Mouse (Mus musculus): Measurements from ENCODE around the gene Cd164. TPM values are rescaled to one million over a fixed set of nuclear protein-coding genes. Genes with fewer than 3 reads are reported as not detected.

Gene Cd164
- polyA plus RNA-seq (2015; fragmentation: Nextera tagmentation; extraction: Ambion mirVana), result 170 and 184 TPM in 2 replicates

DNA sequence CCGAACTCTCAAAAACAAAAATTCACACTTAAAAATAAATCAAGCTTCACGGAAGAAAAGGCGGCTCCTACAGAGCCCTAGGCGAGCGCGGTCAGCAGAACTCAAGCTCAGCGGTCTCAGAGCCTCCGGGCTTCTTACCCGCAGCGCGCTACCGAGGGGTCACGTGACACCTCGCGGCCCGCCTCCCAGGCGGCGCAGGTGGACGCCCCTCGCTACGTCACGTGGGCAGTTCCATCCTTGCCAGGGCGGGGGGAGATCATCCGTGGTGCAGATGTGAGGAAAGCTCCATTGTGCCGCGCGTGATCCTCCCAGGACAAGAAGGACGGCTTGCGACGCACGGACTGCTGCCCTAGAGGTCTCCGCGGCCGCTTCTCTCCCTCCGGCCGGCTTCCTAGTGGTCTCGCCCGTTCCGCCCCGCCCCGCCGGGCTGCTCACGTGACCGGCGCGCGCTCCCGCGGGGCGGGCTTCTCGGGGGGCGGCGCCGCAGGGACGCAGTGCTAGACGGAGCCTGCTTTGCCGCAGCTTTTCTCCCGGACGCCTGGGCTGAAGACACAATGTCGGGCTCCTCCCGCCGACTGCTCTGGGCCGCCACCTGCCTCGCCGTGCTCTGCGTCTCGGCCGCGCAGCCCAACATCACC lies at the start of gene Cd164:
TSS of gene Cd164 (plus strand) at position 434 of the 638 bp plus-strand sequence.

DNA sequence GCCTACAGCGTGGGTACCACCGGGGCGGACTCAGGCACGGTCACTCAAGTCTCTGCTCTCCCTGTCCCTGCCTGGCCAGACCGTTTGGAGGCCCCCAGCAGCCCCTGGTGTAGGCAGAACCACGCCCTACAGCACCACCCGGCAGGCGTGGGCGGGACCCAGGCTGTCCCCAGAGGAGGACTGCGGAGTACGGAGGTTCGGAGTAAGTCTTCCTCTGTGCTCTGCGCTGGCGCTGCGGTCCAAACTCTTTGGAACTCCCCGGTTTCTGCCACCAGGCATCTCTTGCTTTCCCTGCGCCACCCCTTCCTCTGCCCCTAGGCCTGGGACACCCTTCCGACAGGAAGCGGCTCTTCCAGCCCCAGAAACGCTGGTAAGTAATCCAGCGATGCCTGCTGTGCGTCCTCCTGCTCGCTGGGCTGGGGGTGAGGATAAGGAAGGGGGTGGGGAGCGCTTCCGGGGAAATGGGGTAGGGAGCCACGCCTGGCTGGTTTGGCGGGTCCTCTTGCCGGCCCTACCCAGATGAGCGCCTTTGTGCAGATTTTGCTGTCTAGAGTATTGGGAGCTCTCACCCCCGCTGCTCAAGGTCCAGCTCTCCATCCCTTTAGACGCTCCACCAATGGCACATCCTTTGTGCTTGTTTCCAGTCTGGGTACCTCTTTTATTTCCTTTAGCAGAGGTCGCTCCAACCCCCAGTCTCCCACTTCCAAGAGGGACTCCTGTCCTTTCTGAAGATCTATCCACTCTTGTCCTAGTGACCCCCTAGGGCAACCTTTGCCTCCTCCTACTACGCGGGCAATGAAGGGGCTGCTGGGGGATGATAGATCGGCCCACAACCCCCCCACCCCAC lies 42.8 kb upstream of the Cd164 start, which contains the start of gene Mical1:
TSS of gene Mical1 (plus strand) at position 144 of the 847 bp plus-strand sequence.

DNA sequence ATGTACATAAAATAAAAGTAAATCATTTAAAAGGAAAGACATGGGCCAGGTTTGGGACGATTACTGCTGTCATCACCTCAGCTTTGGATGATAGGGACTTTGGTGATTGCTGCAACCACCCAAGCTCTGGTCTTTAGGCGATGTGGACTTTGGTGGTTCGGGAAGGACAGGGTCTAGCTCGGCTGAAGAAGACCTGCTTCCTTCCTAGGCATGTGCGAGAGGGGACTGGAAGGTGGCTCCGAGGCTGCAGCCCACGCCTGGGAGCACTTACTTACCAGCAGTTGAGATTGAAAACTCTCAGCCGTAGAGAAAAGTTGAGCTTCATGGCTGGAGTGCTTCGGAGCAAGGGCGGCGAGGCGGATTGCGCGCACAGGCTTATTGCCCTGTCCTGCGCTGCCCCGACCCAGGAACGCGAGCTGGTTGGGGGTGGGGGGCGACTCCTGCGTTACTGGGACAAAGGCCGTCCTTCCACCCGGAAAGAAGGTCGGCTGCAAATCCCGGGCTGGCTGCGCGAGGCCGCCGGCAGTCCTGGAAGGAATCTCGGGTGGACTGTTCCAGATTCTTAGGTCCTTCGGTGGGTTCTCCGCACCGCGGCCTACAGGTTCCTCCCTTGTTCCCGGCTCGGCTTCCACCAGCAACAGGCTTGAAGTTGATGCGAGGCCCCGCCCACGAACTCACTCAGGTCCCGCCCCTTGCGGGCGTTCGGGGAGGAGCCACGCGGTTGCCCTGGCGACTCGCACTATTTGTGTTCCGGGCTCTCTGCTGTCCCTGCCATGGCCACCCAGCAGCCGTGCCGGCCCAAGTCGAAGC lies 29.3 kb upstream of the Cd164 start, which contains the start of the genes Smpd2 and Ppil6:
TSS of gene Smpd2 (minus strand) at position 662 of the 810 bp plus-strand sequence.
TSS of gene Ppil6 (plus strand) at position 732 of the 810 bp plus-strand sequence.

Other genes with a start within 250 kb of the Cd164 start
- 8.2 and 8.7 TPM in 2 replicates for gene Fig4, start 216.2 kb upstream of the Cd164 start, polyA plus RNA-seq (2015; fragmentation: Nextera tagmentation; extraction: Ambion mirVana)
- not detected in 2 replicates for gene Ak9, start 215.4 kb upstream of the Cd164 start, polyA plus RNA-seq (2015; fragmentation: Nextera tagmentation; extraction: Ambion mirVana)
- 6.6 and 7.2 TPM in 2 replicates for gene Zbtb24, start 69.0 kb upstream of the Cd164 start, polyA plus RNA-seq (2015; fragmentation: Nextera tagmentation; extraction: Ambion mirVana)
- 14.9 and 16.0 TPM in 2 replicates for gene Mical1, start 43.1 kb upstream of the Cd164 start, polyA plus RNA-seq (2015; fragmentation: Nextera tagmentation; extraction: Ambion mirVana)
- 25.6 and 27.6 TPM in 2 replicates for gene Smpd2, start 29.0 kb upstream of the Cd164 start, polyA plus RNA-seq (2015; fragmentation: Nextera tagmentation; extraction: Ambion mirVana)
- gene Ppil6, start 29.0 kb upstream of the Cd164 start, polyA plus RNA-seq (2015; fragmentation: Nextera tagmentation; extraction: Ambion mirVana), result 0.37 and 0.63 TPM in 2 replicates
- gene Ccdc162, start 197.2 kb downstream of the Cd164 start, polyA plus RNA-seq (2015; fragmentation: Nextera tagmentation; extraction: Ambion mirVana), result 3.4 and 4.9 TPM in 2 replicates

All from skeletal muscle tissue, postnatal 0 days (tissue).